Mouse (Mus musculus): ENCODE results near the gene Lhfp.

Lhfp gene

GRCm38 (mm10) chr3:53304123-53304900, 263.0 kb downstream of the Lhfp start:
- no peak for DNase-seq (ENCODE audit: extremely low read depth, insufficient read length, low spot score)

DNA sequence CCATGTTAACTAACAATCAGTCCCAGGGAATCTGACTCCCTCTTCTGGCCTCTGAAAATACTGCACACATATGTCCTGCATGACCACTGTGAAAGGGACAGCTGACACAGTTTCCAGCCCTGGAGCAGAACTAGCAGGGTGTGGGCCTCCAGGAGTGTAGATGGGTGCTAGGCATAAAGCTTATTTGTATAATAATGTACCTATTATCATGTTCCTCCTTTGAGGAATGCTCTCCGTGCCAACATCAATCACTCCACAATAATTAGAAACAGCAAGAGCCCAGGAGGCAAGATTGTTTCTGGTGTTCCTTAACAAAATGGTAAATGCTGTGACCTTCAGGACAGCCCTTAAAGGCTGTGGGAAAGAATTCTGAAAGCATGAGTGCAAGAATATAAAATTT, 264.5 kb downstream of the Lhfp start:
- DNase-seq (ENCODE audit: extremely low read depth, insufficient read length, low spot score), result no peak

DNA sequence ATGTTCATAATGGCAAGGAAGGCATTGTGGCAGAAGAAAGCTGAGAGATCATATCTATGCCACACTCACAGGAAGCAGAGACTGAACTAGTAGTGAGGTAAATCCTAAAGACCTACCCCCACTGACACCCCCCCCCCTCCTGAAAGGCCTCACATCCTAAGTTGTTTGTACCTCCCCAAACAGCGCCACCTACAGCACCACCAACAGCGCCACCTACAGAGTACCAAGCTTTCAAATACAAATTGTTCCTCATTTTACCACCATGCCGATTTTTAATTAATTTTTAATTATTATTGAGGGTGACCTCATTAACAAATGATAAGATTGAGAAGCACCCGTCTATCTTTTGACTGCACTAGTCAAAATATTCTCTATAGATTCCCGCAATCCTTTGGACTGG, 267.3 kb downstream of the Lhfp start:
- DNase-seq (ENCODE audit: extremely low read depth, insufficient read length, low spot score), result no peak

GRCm38 (mm10) chr3:53310093-53310492, 268.8 kb downstream of the Lhfp start:
- DNase-seq (ENCODE audit: extremely low read depth, insufficient read length, low spot score), result no peak

DNA sequence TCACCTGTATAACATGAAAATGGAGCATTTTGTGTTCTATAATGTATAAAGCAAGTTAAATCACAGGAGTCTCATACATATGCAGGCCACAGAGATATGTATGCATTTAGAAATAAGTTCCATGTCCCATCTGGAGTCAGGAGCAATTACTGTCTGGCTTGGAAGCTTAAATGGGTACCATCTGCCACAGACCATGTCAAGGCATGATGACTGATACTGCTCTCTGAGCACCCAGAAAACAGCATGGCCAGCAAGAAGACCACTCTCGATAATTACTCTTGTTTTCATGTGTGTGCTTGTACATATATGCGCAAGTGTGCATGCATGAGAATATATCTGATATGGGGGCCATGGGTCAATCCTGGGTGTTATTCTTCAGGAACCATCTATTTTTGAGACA, 269.3 kb downstream of the Lhfp start:
- DNase-seq (ENCODE audit: extremely low read depth, insufficient read length, low spot score), result no peak

All from 3134 (cell line).